Mouse (Mus musculus) embryonic stem cell, embryonic (primary cell): Measurements from ENCODE around the gene Elf1.
"Not testable (repeated sequence)": the region's sequence is repeated elsewhere in the genome, so short reads cannot be mapped to it uniquely, and the experiment has no call there.

Experiments
- CTCF ChIA-PET, 4 experiments: fragments of 300-600 bp in 2 of 4; fragments of 350-600 bp in 2 of 4; sonication (Branson Sonifier 250); formaldehyde crosslinking; loops; one replicate each; lab custom pipeline; 2022; ENCODE audit warnings: inconsistent platforms in 2 of 4; lab: Charles Lee
- POLR2A ChIA-PET, 4 experiments: fragments of 300-600 bp in 2 of 4; fragments of 350-600 bp in 2 of 4; sonication (Branson Sonifier 250); formaldehyde crosslinking; loops; one replicate each; lab custom pipeline; 2022; ENCODE audit warnings: antibody characterized with exemption in 4 of 4, inconsistent platforms in 1 of 4; lab: Charles Lee

The Elf1 gene

GRCm38 (mm10) chr14:79480624-79481338 lies at the start of gene Elf1:
Gene Elf1, plus strand, starts transcription at chr14:79481194.
- CTCF ChIA-PET, result interaction anchor here in 1 of 4 experiments (0.9 kb wide), 1 partner anchor 13 kb away, joined by 3 read pairs; no protein-coding TSS in a partner anchor

GRCm38 (mm10) chr14:79434068-79434467 lies 46.9 kb upstream of the Elf1 start:
- CTCF ChIA-PET, result no interaction called here

More at GRCm38 (mm10) chr14:79480624-79481338, at the start of gene Elf1:
- POLR2A ChIA-PET, result interaction anchor here in 2 of 4 experiments (0.6 to 3.4 kb wide), 26 partner anchors 9 to 293 kb away, joined by 3 to 14 read pairs (median 3); partner anchors contain the start of genes Naa16 (in 2 of the 2), Sugt1 (in 2 of the 2), Kbtbd7 (in 1 of the 2) and Mtrf1 (in 1 of the 2)

GRCm38 (mm10) chr14:79440655-79441054 lies 40.3 kb upstream of the Elf1 start:
- ChIA-PET POLR2A (interaction anchor here in 1 of 4 experiments (2.1 to 2.5 kb wide), 2 partner anchors 11 to 14 kb away, joined by 8 read pairs; partner anchors contain the start of genes Kbtbd6 and Kbtbd7), CTCF (no interaction called here)

More at GRCm38 (mm10) chr14:79434068-79434467, 46.9 kb upstream of the Elf1 start:
- POLR2A ChIA-PET, result interaction anchor here in 1 of 4 experiments (0.7 to 1.9 kb wide), 2 partner anchors 16 to 17 kb away, joined by 3 to 5 read pairs; partner anchors contain the start of gene Kbtbd6

- CTCF ChIA-PET, result no interaction called here
- POLR2A ChIA-PET, result interaction anchor here in 1 of 4 experiments (1.0 to 1.3 kb wide), 2 partner anchors 15 to 20 kb away, joined by 4 read pairs; partner anchors contain the start of gene Kbtbd7
These were observed 39.6 kb upstream of the Elf1 start for GRCm38 (mm10) chr14:79441441-79441840.

GRCm38 (mm10) chr14:79444601-79445000 lies 36.4 kb upstream of the Elf1 start:
- CTCF ChIA-PET, result interaction anchor here in 1 of 4 experiments (1.0 kb wide), 1 partner anchor 117 kb away, joined by 3 read pairs; no protein-coding TSS in a partner anchor
- POLR2A ChIA-PET, result interaction anchor here in 3 of 4 experiments (1.2 to 1.7 kb wide), 4 partner anchors 9 to 19 kb away, joined by 3 to 6 read pairs (median 4); partner anchors contain the start of gene Kbtbd7 (in 2 of the 3)

- ChIA-PET CTCF (interaction anchor here in 2 of 4 experiments (0.6 to 1.0 kb wide), 2 partner anchors 117 to 245 kb away, joined by 3 read pairs; no protein-coding TSS in a partner anchor), POLR2A (interaction anchor here in 3 of 4 experiments (0.8 to 1.7 kb wide), 5 partner anchors 8 to 19 kb away, joined by 3 to 6 read pairs (median 3); partner anchors contain the start of gene Kbtbd7 (in 2 of the 3))
These were observed 35.9 kb upstream of the Elf1 start for GRCm38 (mm10) chr14:79445055-79445620.

- ChIA-PET CTCF (interaction anchor here in 2 of 4 experiments (1.0 to 1.1 kb wide), 3 partner anchors 11 to 28 kb away, joined by 3 to 4 read pairs (median 3); no protein-coding TSS in a partner anchor), POLR2A (interaction anchor here (0.8 to 2.7 kb wide), 18 partner anchors 10 to 318 kb away, joined by 3 to 13 read pairs (median 4); partner anchors contain the start of genes Kbtbd7 (in 4 of the 4), Naa16 (in 2 of the 4) and Sugt1 (in 1 of the 4))
These were observed 29.1 kb upstream of the Elf1 start, which contains the start of gene Kbtbd6 for GRCm38 (mm10) chr14:79451681-79452590. Gene Kbtbd6, plus strand, starts transcription at chr14:79451835.

- CTCF ChIA-PET, result not testable (repeated sequence)
- POLR2A ChIA-PET, result interaction anchor here in 2 of 4 experiments (1.2 to 2.3 kb wide), 5 partner anchors 8 to 26 kb away, joined by 3 to 12 read pairs (median 4); partner anchors contain the start of gene Kbtbd7 (in 2 of the 2)
These were observed 28.4 kb upstream of the Elf1 start for GRCm38 (mm10) chr14:79452591-79452934.

GRCm38 (mm10) chr14:79460401-79460800 lies 20.6 kb upstream of the Elf1 start:
- ChIA-PET CTCF (no interaction called here), POLR2A (interaction anchor here in 2 of 4 experiments (0.8 to 1.2 kb wide), 6 partner anchors 18 to 153 kb away, joined by 3 to 7 read pairs (median 4); partner anchors contain the start of genes Naa16 (in 2 of the 2) and Wbp4 (in 1 of the 2))

GRCm38 (mm10) chr14:79460988-79461387 lies 20.0 kb upstream of the Elf1 start:
- ChIA-PET CTCF (no interaction called here), POLR2A (interaction anchor here in 2 of 4 experiments (0.6 to 3.4 kb wide), 11 partner anchors 10 to 185 kb away, joined by 3 to 24 read pairs (median 4); partner anchors contain the start of genes Naa16 (in 2 of the 2), Kbtbd6 (in 1 of the 2), Kbtbd7 (in 1 of the 2) and Wbp4 (in 1 of the 2))

- ChIA-PET CTCF (interaction anchor here in 1 of 4 experiments (0.6 kb wide), 1 partner anchor 79 kb away, joined by 4 read pairs; no protein-coding TSS in a partner anchor), POLR2A (interaction anchor here in 1 of 4 experiments (0.6 to 1.7 kb wide), 2 partner anchors 9 to 101 kb away, joined by 3 to 9 read pairs; no protein-coding TSS in a partner anchor)
These were observed 15.4 kb upstream of the Elf1 start for GRCm38 (mm10) chr14:79465623-79466022.

- CTCF ChIA-PET, result interaction anchor here in 2 of 4 experiments (0.5 to 1.4 kb wide), 7 partner anchors 11 to 152 kb away, joined by 3 to 4 read pairs (median 3); partner anchors contain the start of genes Kbtbd6 (in 1 of the 2) and Naa16 (in 1 of the 2)
- POLR2A ChIA-PET, result interaction anchor here in 1 of 4 experiments (1.0 to 1.8 kb wide), 6 partner anchors 9 to 133 kb away, joined by 3 to 8 read pairs (median 4); partner anchors contain the start of genes Elf1, Naa16 and Wbp4
These were observed 13.4 kb upstream of the Elf1 start for GRCm38 (mm10) chr14:79467621-79468020.

- ChIA-PET CTCF (interaction anchor here in 1 of 4 experiments (0.6 kb wide), 1 partner anchor 136 kb away, joined by 3 read pairs; no protein-coding TSS in a partner anchor), POLR2A (interaction anchor here in 2 of 4 experiments (0.6 to 1.0 kb wide), 2 partner anchors 87 to 147 kb away, joined by 3 read pairs; no protein-coding TSS in a partner anchor)
These were observed 7.6 kb upstream of the Elf1 start for GRCm38 (mm10) chr14:79473384-79473783.

GRCm38 (mm10) chr14:79481339-79482151 lies 551 bp downstream of the Elf1 start, which contains the start of gene Wbp4:
Gene Wbp4, minus strand, starts transcription at chr14:79481520.
- CTCF ChIA-PET, result interaction anchor here in 1 of 4 experiments (0.6 kb wide), 1 partner anchor 97 kb away, joined by 6 read pairs; no protein-coding TSS in a partner anchor
- POLR2A ChIA-PET, result interaction anchor here in 3 of 4 experiments (0.5 to 4.0 kb wide), 28 partner anchors 10 to 260 kb away, joined by 3 to 20 read pairs (median 4); partner anchors contain the start of genes Kbtbd7 (in 2 of the 3), Mtrf1 (in 2 of the 3), Naa16 (in 2 of the 3) and Sugt1 (in 2 of the 3)

- ChIA-PET CTCF (interaction anchor here in 2 of 4 experiments (0.6 kb wide), 2 partner anchors 98 to 928 kb away, joined by 3 to 6 read pairs; no protein-coding TSS in a partner anchor), POLR2A (interaction anchor here in 3 of 4 experiments (0.5 to 4.0 kb wide), 26 partner anchors 10 to 1990 kb away, joined by 3 to 20 read pairs (median 4); partner anchors contain the start of genes Kbtbd7 (in 2 of the 3), Sugt1 (in 2 of the 3), Mtrf1 (in 1 of the 3) and Naa16 (in 1 of the 3))
These were observed 1.3 kb downstream of the Elf1 start for GRCm38 (mm10) chr14:79482251-79482661.
